Mouse (Mus musculus) hindbrain, embryonic 14.5 days (tissue): ENCODE results near the gene Fam163a. TPM values are rescaled to one million over a fixed set of nuclear protein-coding genes. Genes with fewer than 3 reads are reported as not detected.

Experiments used
- ATAC-seq: fragments of 200-750 bp; cut with Nextera tagmentation; 2 replicates; pipeline ENCODE4 v1.8.0; 2017; ENCODE audit warnings: moderate number of reproducible peaks, mild to moderate bottlenecking, moderate TSS enrichment, moderate library complexity; ENCODE audit not compliant: low FRiP score
- DNase-seq: peaks from one replicate; pipeline ENCODE4 v3.0.0-alpha.2; 2015; ENCODE audit warnings: low spot score
- H3K27ac ChIP-seq: fragments of 300-500 bp; sonication (generic); 2 replicates; pipeline ENCODE4 v1.5.1; 2014; ENCODE audit warnings: mild to moderate bottlenecking, moderate library complexity
- H3K27me3 ChIP-seq: fragments of 300-500 bp; sonication (generic); 2 replicates; pipeline ENCODE4 v1.6.1; 2014; ENCODE audit warnings: mild to moderate bottlenecking, low read length, mixed read lengths; ENCODE audit not compliant: control insufficient read depth, insufficient read depth
- H3K36me3 ChIP-seq: fragments of 300-500 bp; sonication (generic); replicated peaks from 2 replicates; pipeline ENCODE4 v1.6.1; 2014; ENCODE audit not compliant: control insufficient read depth, insufficient read depth
- H3K4me1 ChIP-seq: fragments of 300-500 bp; sonication (generic); replicated peaks from 2 replicates; pipeline ENCODE4 v1.6.1; 2014; ENCODE audit warnings: antibody characterized with exemption, low read length, mixed read lengths; ENCODE audit not compliant: control insufficient read depth, insufficient read depth
- H3K4me2 ChIP-seq: fragments of 300-500 bp; sonication (generic); replicated peaks from 2 replicates; pipeline ENCODE4 v1.6.1; 2014; ENCODE audit warnings: mild to moderate bottlenecking, moderate library complexity
- H3K4me3 ChIP-seq: fragments of 300-500 bp; sonication (generic); replicated peaks from 2 replicates; pipeline ENCODE4 v1.5.1; 2014; ENCODE audit warnings: mild to moderate bottlenecking, low read length
- H3K9ac ChIP-seq: fragments of 300-500 bp; sonication (generic); 2 replicates; pipeline ENCODE4 v1.6.1; 2014
- H3K9me3 ChIP-seq: fragments of 300-500 bp; sonication (generic); 2 replicates; pipeline ENCODE4 v1.6.1; 2016; ENCODE audit warnings: low read length; ENCODE audit not compliant: control insufficient read depth
- WGBS: fragments of 180-500 bp; shearing (Covaris S2); extraction: QIAGEN DNeasy Blood & Tissue Kit; methylation state at CpG from one replicate; pipeline ENCODE4 v1.1.7; 2014; 5-methylcytosine and 5-hydroxymethylcytosine counted together
- polyA plus RNA-seq: library from polyadenylated mRNA; unstranded; fragments of >200 nt; fragmentation: Nextera tagmentation; extraction: Ambion mirVana; gene quantifications from 2 replicates; pipeline ENCODE4 v1.2.1, GENCODE M21; 2014

Fam163a gene
- polyA plus RNA-seq, 1 experiment from 2014 or later = 3.4 TPM

GRCm38 (mm10) chr1:156184158-156184571 lies 20.7 kb downstream of the Fam163a start:
- 18% methylated on average over 11 of the region's 11 CpGs for WGBS
- H3K36me3 ChIP-seq = no peaks in the 10 kb centered on the region
- H3K4me2 ChIP-seq = no peak overlapping the region
- H3K4me1 ChIP-seq = peaks cover 33% of the 10 kb centered on the region
- no peak overlapping the region for H3K4me3 ChIP-seq
- 0 out of 2 replicates have a peak overlapping the region, but pooled peaks have one; percentile 17 for H3K9ac ChIP-seq
- H3K9me3 ChIP-seq = no peaks in the 10 kb centered on the region
- 0 out of 2 replicates have a peak overlapping the region, but pooled peaks have one; percentile 17 for H3K27ac ChIP-seq
- H3K27me3 ChIP-seq = no peaks in the 10 kb centered on the region
- peak; percentile 41; the same call in 1 of the 2 replicates for ATAC-seq
- peak; percentile 59 for DNase-seq

- ATAC-seq (no peak), DNase-seq (no peak)
- peaks cover 33% of the 10 kb centered on the region for H3K4me1 ChIP-seq
- no peak overlapping the region for H3K4me2 ChIP-seq
- H3K27ac ChIP-seq = peak overlapping the region; percentile 74
- H3K36me3 ChIP-seq = no peaks in the 10 kb centered on the region
- no peaks in the 10 kb centered on the region for H3K9me3 ChIP-seq
- H3K4me3 ChIP-seq = no peak overlapping the region
- WGBS = 26% methylated on average over 6 of the region's 6 CpGs
- 0 out of 2 replicates have a peak overlapping the region, but pooled peaks have one; percentile 12 for H3K9ac ChIP-seq
- H3K27me3 ChIP-seq = no peaks in the 10 kb centered on the region
Measured at GRCm38 (mm10) chr1:156183176-156183958, 21.5 kb downstream of the Fam163a start.

GRCm38 (mm10) chr1:156179875-156180274 lies 25.0 kb downstream of the Fam163a start:
- no peak overlapping the region for H3K4me3 ChIP-seq
- H3K27ac ChIP-seq = peak overlapping the region; percentile 66
- 21% methylated on average over 11 of the region's 11 CpGs for WGBS
- H3K36me3 ChIP-seq = no peaks in the 10 kb centered on the region
- H3K27me3 ChIP-seq = no peaks in the 10 kb centered on the region
- H3K9ac ChIP-seq = no peak overlapping the region
- peak; percentile 68 for DNase-seq
- no peaks in the 10 kb centered on the region for H3K9me3 ChIP-seq
- H3K4me2 ChIP-seq = 0 out of 2 replicates have a peak overlapping the region, but pooled peaks have one; percentile 6
- peaks cover 33% of the 10 kb centered on the region for H3K4me1 ChIP-seq
- peak; percentile 79 for ATAC-seq

GRCm38 (mm10) chr1:156168737-156169136 lies 36.1 kb downstream of the Fam163a start:
- Histone ChIP-seq H3K9me3 (no peaks in the 10 kb centered on the region), H3K36me3 (no peaks in the 10 kb centered on the region), H3K4me1 (no peaks in the 10 kb centered on the region), H3K4me3 (no peak overlapping the region), H3K4me2 (no peak overlapping the region), H3K27ac (no peak overlapping the region), H3K27me3 (no peaks in the 10 kb centered on the region), H3K9ac (no peak overlapping the region)
- ATAC-seq (no peak), DNase-seq (no peak)
- WGBS = 51% methylated on average over 6 of the region's 6 CpGs

GRCm38 (mm10) chr1:156116770-156117169 lies 88.1 kb downstream of the Fam163a start:
- no peak for DNase-seq
- Histone ChIP-seq H3K27ac (no peak overlapping the region), H3K36me3 (no peaks in the 10 kb centered on the region), H3K27me3 (no peaks in the 10 kb centered on the region), H3K4me1 (peaks cover 2% of the 10 kb centered on the region; the same call in 1 of the 2 replicates), H3K4me2 (no peak overlapping the region), H3K9me3 (no peaks in the 10 kb centered on the region), H3K9ac (no peak overlapping the region), H3K4me3 (no peak overlapping the region)
- no peak for ATAC-seq
- WGBS = 81% methylated on average over 3 of the region's 3 CpGs

- H3K4me2 ChIP-seq = no peak overlapping the region
- WGBS = 81% methylated on average over 8 of the region's 8 CpGs
- H3K4me3 ChIP-seq = no peak overlapping the region
- no peaks in the 10 kb centered on the region for H3K9me3 ChIP-seq
- no peak overlapping the region for H3K9ac ChIP-seq
- H3K27ac ChIP-seq = no peak overlapping the region
- no peaks in the 10 kb centered on the region for H3K36me3 ChIP-seq
- DNase-seq (no peak), ATAC-seq (no peak)
- peaks cover 4% of the 10 kb centered on the region; the same call in 1 of the 2 replicates for H3K4me1 ChIP-seq
- H3K27me3 ChIP-seq = no peaks in the 10 kb centered on the region
Measured at GRCm38 (mm10) chr1:156113884-156114499, 90.8 kb downstream of the Fam163a start.

GRCm38 (mm10) chr1:156112142-156112541 lies 92.7 kb downstream of the Fam163a start:
- Histone ChIP-seq H3K9ac (no peak overlapping the region), H3K4me3 (no peak overlapping the region), H3K4me2 (peak overlapping the region; percentile 28; the same call in 1 of the 2 replicates), H3K4me1 (peaks cover 4% of the 10 kb centered on the region; the same call in 1 of the 2 replicates), H3K27ac (no peak overlapping the region), H3K9me3 (no peaks in the 10 kb centered on the region), H3K27me3 (no peaks in the 10 kb centered on the region), H3K36me3 (no peaks in the 10 kb centered on the region)
- WGBS = 53% methylated on average over 7 of the region's 7 CpGs
- no peak for DNase-seq
- ATAC-seq = no peak

GRCm38 (mm10) chr1:156111728-156112127 lies 93.1 kb downstream of the Fam163a start:
- H3K36me3 ChIP-seq = no peaks in the 10 kb centered on the region
- peaks cover 4% of the 10 kb centered on the region; the same call in 1 of the 2 replicates for H3K4me1 ChIP-seq
- no peak for ATAC-seq
- WGBS = 35% methylated on average over 12 of the region's 12 CpGs
- H3K9ac ChIP-seq = no peak overlapping the region
- H3K27me3 ChIP-seq = no peaks in the 10 kb centered on the region
- DNase-seq = no peak
- H3K9me3 ChIP-seq = no peaks in the 10 kb centered on the region
- H3K4me3 ChIP-seq = no peak overlapping the region
- H3K4me2 ChIP-seq = peak overlapping the region; percentile 28
- no peak overlapping the region for H3K27ac ChIP-seq

- no peaks in the 10 kb centered on the region for H3K36me3 ChIP-seq
- H3K27me3 ChIP-seq = no peaks in the 10 kb centered on the region
- peaks cover 4% of the 10 kb centered on the region; the same call in 1 of the 2 replicates for H3K4me1 ChIP-seq
- no peak overlapping the region for H3K4me2 ChIP-seq
- no peak for ATAC-seq
- WGBS = 76% methylated on average over 9 of the region's 9 CpGs
- no peak overlapping the region for H3K9ac ChIP-seq
- H3K9me3 ChIP-seq = no peaks in the 10 kb centered on the region
- H3K27ac ChIP-seq = no peak overlapping the region
- no peak overlapping the region for H3K4me3 ChIP-seq
- no peak for DNase-seq
Measured at GRCm38 (mm10) chr1:156111090-156111489, 93.7 kb downstream of the Fam163a start.
